Mouse (Mus musculus): ENCODE data around the gene Slc9a3.

DNA sequence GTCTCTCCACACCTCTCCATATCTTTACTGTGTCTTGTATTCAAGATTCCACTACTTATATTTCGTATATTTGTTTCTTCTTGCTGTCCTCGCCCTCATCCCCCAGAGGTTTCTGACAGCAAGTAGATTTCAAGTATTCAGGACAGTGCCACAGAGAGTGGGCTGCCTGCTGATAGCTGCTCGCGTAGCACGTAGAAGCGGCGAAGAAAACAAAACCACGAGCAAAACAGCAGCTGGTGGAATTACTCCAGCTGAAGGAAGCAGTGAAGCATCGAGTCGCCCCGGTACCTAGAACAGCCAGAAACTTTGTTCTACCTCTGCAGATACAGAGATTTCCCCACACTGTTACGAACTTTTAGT lies 87.7 kb downstream of the Slc9a3 start:
- TF ChIP-seq GATA1 (IDR thresholded peaks at IDR 0.05; ENCODE audit: borderline replicate concordance, low read length) = no peak
- TF ChIP-seq FLI1 (IDR thresholded peaks at IDR 0.05; ENCODE audit: low read length) = no peak

All from megakaryocyte, embryonic 14.5 days (primary cell).